ENCODE assay signal across 18 mouse cellular contexts in the genomic region with DNA sequence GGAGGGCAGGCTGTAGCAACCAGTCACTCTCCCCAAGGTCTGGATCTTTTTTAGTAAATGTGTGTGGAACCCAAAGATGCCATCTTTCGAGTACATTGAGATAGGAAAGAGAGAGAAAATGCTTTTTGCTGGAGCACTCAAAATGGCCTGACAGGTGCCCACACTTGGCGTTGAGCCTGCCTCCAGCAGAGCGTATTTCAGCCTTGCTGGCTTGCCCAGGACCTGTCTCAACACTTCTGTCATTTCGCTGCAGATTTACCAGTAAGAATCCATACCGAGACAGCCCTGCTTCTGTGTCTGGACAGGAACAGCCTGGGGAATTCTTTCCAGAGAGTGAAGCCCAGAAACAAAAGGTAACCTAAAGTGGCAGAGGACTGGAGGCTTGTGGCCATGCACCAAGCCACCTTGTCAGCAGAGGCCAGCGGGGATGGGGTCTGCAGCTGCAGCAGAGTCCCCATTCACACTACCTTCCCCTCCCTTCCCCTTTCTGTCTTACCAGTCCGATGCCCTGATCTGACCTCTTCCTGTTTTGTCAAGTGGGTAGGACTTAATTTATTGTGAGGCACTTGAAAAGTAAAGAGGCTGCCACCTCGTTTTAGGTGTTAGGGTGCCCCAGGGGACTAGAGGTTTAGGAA. TPM values are rescaled to one million over a fixed set of nuclear protein-coding genes. Genes with fewer than 3 reads are reported as not detected.
DNase-seq lines count a peak whose midpoint lies in the region; ATAC-seq and TF ChIP-seq lines count a peak whose summit lies in the region.
"Had no signal": no experiment of that assay in that cellular context is flagged by ENCODE, and none has a peak within 500 bp of the region (broad histone marks: within the 10 kb centered on the region; RNA-seq: fewer than 3 reads in every experiment).

No protein-coding gene starts in this region.

- no peak overlapping the region for H3K4me3 ChIP-seq in embryonic facial prominence, embryonic 14.5 days (ENCODE audit: low read depth, low read length)
- H3K4me3 ChIP-seq in embryonic facial prominence, embryonic 10.5 days = no peak overlapping the region
- no peak overlapping the region for H3K4me3 ChIP-seq in G1E (ENCODE audit: low read depth, low read length)
- no peak overlapping the region for H3K4me3 ChIP-seq in forebrain, embryonic 16.5 days (replicated peaks; ENCODE audit: low read length)
- H3K4me3 ChIP-seq: erythroblast, embryonic 14.5 days; heart, embryonic 12.5 days; layer of hippocampus, adult 2 months; liver, embryonic 12.5 days; myocyte had no signal

- no peak for ATAC-seq in embryonic facial prominence, embryonic 14.5 days (ENCODE audit: low read depth)
- no peak for ATAC-seq in G1E (ENCODE audit: extremely low read depth, insufficient number of reproducible peaks, low FRiP score, poor library complexity, severe bottlenecking)
- peak; percentile 92 to 93 for ATAC-seq in hematopoietic stem cell, adult 5-6 weeks (replicated peaks in 1 of 2; ENCODE audit: insufficient read depth in 1 of 2, low FRiP score in 2 of 2, low TSS enrichment in 1 of 2, low read depth in 1 of 2, poor library complexity in 2 of 2, severe bottlenecking in 2 of 2)
- ATAC-seq in forebrain, embryonic 16.5 days = no peak
- ATAC-seq: liver, embryonic 12.5 days had no signal

- no peak overlapping the region for H3K9ac ChIP-seq in embryonic facial prominence, embryonic 14.5 days (ENCODE audit: low read depth, low read length)
- no peak overlapping the region for H3K9ac ChIP-seq in forebrain, embryonic 16.5 days (replicated peaks; ENCODE audit: low read depth, low read length)
- H3K9ac ChIP-seq: heart, embryonic 12.5 days; liver, embryonic 12.5 days had no signal

- H3K27ac ChIP-seq in embryonic facial prominence, embryonic 14.5 days (replicated peaks; ENCODE audit: low read depth, low read length) = no peak overlapping the region
- no peak overlapping the region for H3K27ac ChIP-seq in embryonic facial prominence, embryonic 10.5 days (replicated peaks)
- H3K27ac ChIP-seq in forebrain, embryonic 16.5 days (ENCODE audit: low read length) = no peak overlapping the region
- H3K27ac ChIP-seq: layer of hippocampus, adult 2 months; liver, embryonic 12.5 days; stomach, postnatal 0 days had no signal

- DNase-seq in embryonic facial prominence, embryonic 14.5 days (ENCODE audit: low spot score) = peak; percentile 20
- DNase-seq in embryonic facial prominence, embryonic 10.5 days (ENCODE audit: low spot score) = no peak
- peak; percentile 11 for DNase-seq in G1E (ENCODE audit: low spot score)
- DNase-seq in cerebellum, adult 9-10 months = peak; percentile 88
- DNase-seq in natural killer cell, adult 2 months (ENCODE audit: low spot score in 2 of 2) = no peak
- no peak for DNase-seq in T-cell, adult 2 months (ENCODE audit: low spot score)
- DNase-seq: gastrocnemius, postnatal 25 days; heart, postnatal 36 days; thymus, postnatal 14 days had no signal

- no peaks in the 10 kb centered on the region for H3K27me3 ChIP-seq in embryonic facial prominence, embryonic 14.5 days (replicated peaks; ENCODE audit: control insufficient read depth, insufficient read depth, low read length)
- 0 out of 2 replicates have a peak, but pooled peaks cover 3% of the 10 kb centered on the region for H3K27me3 ChIP-seq in embryonic facial prominence, embryonic 10.5 days (replicated peaks; ENCODE audit: low read depth, poor library complexity, severe bottlenecking)
- H3K27me3 ChIP-seq in G1E (ENCODE audit: insufficient read depth, low read length) = no peaks in the 10 kb centered on the region
- H3K27me3 ChIP-seq in forebrain, embryonic 16.5 days (replicated peaks; ENCODE audit: control insufficient read depth, insufficient read depth, low read length) = no peaks in the 10 kb centered on the region
- H3K27me3 ChIP-seq: heart, embryonic 12.5 days; liver, embryonic 12.5 days had no signal

- H3K9me3 ChIP-seq in embryonic facial prominence, embryonic 14.5 days (ENCODE audit: control insufficient read depth, low read length) = no peaks in the 10 kb centered on the region
- H3K9me3 ChIP-seq in embryonic facial prominence, embryonic 10.5 days = no peaks in the 10 kb centered on the region
- H3K9me3 ChIP-seq in G1E (replicated peaks) = peaks cover 10% of the 10 kb centered on the region
- no peaks in the 10 kb centered on the region for H3K9me3 ChIP-seq in forebrain, embryonic 16.5 days (ENCODE audit: control insufficient read depth, low read length)
- H3K9me3 ChIP-seq: heart, embryonic 12.5 days; liver, embryonic 12.5 days had no signal

- H3K36me3 ChIP-seq in embryonic facial prominence, embryonic 14.5 days (ENCODE audit: control insufficient read depth, insufficient read depth, low read length) = no peaks in the 10 kb centered on the region
- no peaks in the 10 kb centered on the region for H3K36me3 ChIP-seq in embryonic facial prominence, embryonic 10.5 days (replicated peaks)
- no peaks in the 10 kb centered on the region for H3K36me3 ChIP-seq in G1E (replicated peaks)
- H3K36me3 ChIP-seq in forebrain, embryonic 16.5 days (ENCODE audit: control insufficient read depth, insufficient read depth) = no peaks in the 10 kb centered on the region
- H3K36me3 ChIP-seq: heart, embryonic 12.5 days; liver, embryonic 12.5 days had no signal

- H3K4me2 ChIP-seq in embryonic facial prominence, embryonic 14.5 days (ENCODE audit: low read depth, low read length) = no peak overlapping the region
- H3K4me2 ChIP-seq in forebrain, embryonic 16.5 days (ENCODE audit: low read length) = no peak overlapping the region
- H3K4me2 ChIP-seq: heart, embryonic 12.5 days; liver, embryonic 12.5 days had no signal

- H3K4me1 ChIP-seq in embryonic facial prominence, embryonic 14.5 days (ENCODE audit: control insufficient read depth, insufficient read depth, low read length) = peaks cover 4% of the 10 kb centered on the region
- peaks cover 12% of the 10 kb centered on the region for H3K4me1 ChIP-seq in embryonic facial prominence, embryonic 10.5 days
- H3K4me1 ChIP-seq in G1E (ENCODE audit: insufficient read depth, low read depth, low read length) = peaks cover 27% of the 10 kb centered on the region
- peaks cover 5% of the 10 kb centered on the region; the same call in 1 of the 2 replicates for H3K4me1 ChIP-seq in forebrain, embryonic 16.5 days (replicated peaks; ENCODE audit: control insufficient read depth, insufficient read depth, low read length)
- H3K4me1 ChIP-seq: heart, embryonic 12.5 days; liver, embryonic 12.5 days had no signal

- WGBS in embryonic facial prominence, embryonic 14.5 days = 48% methylated on average over 8 of the region's 8 CpGs
- WGBS in embryonic facial prominence, embryonic 10.5 days = 54% methylated on average over 8 of the region's 8 CpGs
- WGBS in forebrain, embryonic 16.5 days = 38% methylated on average over 8 of the region's 8 CpGs

- TF ChIP-seq CTCF in G1E (IDR thresholded peaks at IDR 0.05; ENCODE audit: low read depth, low read length) = no peak

RNA-seq across cellular contexts. Expression of a gene that starts 26.4 kb away (rescaled TPM):
- polyA plus RNA-seq in embryonic facial prominence, embryonic 14.5 days (2014; fragmentation: Nextera tagmentation; extraction: Ambion mirVana) = 8.0 and 9.8 TPM in 2 replicates
- polyA plus RNA-seq in embryonic facial prominence, embryonic 10.5 days (2016; fragmentation: Nextera tagmentation; extraction: Ambion mirVana) = 0.67 and 0.82 TPM in 2 replicates
- total RNA-seq in G1E (2014; fragmentation: Nextera tagmentation) = 2.8 TPM in 1 of 2 replicates, not detected in the other
- 0.11 TPM in 1 of 2 replicates, not detected in the other for total RNA-seq in G1E (2017)
- polyA plus RNA-seq in G1E (2012) = 0.02 TPM in 1 of 2 replicates, not detected in the other
- total RNA-seq in hematopoietic stem cell, adult 5-6 weeks (2017) = 1.0 and 1.7 TPM in 2 replicates
- 0.56 and 0.62 TPM in 2 replicates for polyA plus RNA-seq in forebrain, embryonic 16.5 days (2015; fragmentation: Nextera tagmentation; extraction: Ambion mirVana)
- total RNA-seq: megakaryocyte-erythroid progenitor cell, adult 5-6 weeks had no signal
- polyA plus RNA-seq: erythroblast, embryonic 14.5 days had no signal

Comparison
In these comparisons a context has a peak if more than half of its experiments do, and no peak if none do; other contexts are left out.
1. DNase-seq: peak in embryonic facial prominence, embryonic 14.5 days (single experiment), G1E (single experiment) and cerebellum, adult 9-10 months (single experiment); none in embryonic facial prominence, embryonic 10.5 days (single experiment), natural killer cell, adult 2 months (0 of 2) and T-cell, adult 2 months (single experiment).
2. ATAC-seq: peak in hematopoietic stem cell, adult 5-6 weeks (2 of 2); none in embryonic facial prominence, embryonic 14.5 days (single experiment), G1E (single experiment) and forebrain, embryonic 16.5 days (single experiment).